ENCODE assay signal across 10 mouse cellular contexts in genomic region chr19:33979007-33979406, GRCm38 (mm10). TPM values are rescaled to one million over a fixed set of nuclear protein-coding genes. Genes with fewer than 3 reads are reported as not detected.
DNase-seq lines count a peak whose midpoint lies in the region; ATAC-seq and TF ChIP-seq lines count a peak whose summit lies in the region.
"Had no signal": no experiment of that assay in that cellular context is flagged by ENCODE, and none has a peak within 500 bp of the region (broad histone marks: within the 10 kb centered on the region; RNA-seq: fewer than 3 reads in every experiment).

No protein-coding gene starts in this region.

- no peaks in the 10 kb centered on the region for H3K9me3 ChIP-seq in liver, postnatal 0 days (ENCODE audit: low read length)
- H3K9me3 ChIP-seq in liver, embryonic 11.5 days (ENCODE audit: control insufficient read depth, low read length) = no peaks in the 10 kb centered on the region
- H3K9me3 ChIP-seq: neural tube, embryonic 12.5 days had no signal

- H3K9ac ChIP-seq in liver, postnatal 0 days (replicated peaks) = no peak overlapping the region
- H3K9ac ChIP-seq in liver, embryonic 11.5 days (ENCODE audit: low read depth, low read length) = no peak overlapping the region
- H3K9ac ChIP-seq: neural tube, embryonic 12.5 days had no signal

- whole genome bisulfite sequencing in liver, postnatal 0 days (ENCODE audit: insufficient replicate concordance) = 38% methylated on average over 3 of the region's 3 CpGs
- WGBS in liver, embryonic 11.5 days = 45% methylated on average over 3 of the region's 3 CpGs

- intact Hi-C loops in gastrocnemius, adult 2 months (cut with DNase I) = no loop called here
- intact Hi-C loops in gastrocnemius, postnatal 36 days (cut with DNase I) = no loop called here

- H3K27ac ChIP-seq in gastrocnemius, adult 2 months = no peak overlapping the region
- H3K27ac ChIP-seq in liver, postnatal 0 days (ENCODE audit: low read depth) = no peak overlapping the region
- no peak overlapping the region for H3K27ac ChIP-seq in liver, embryonic 11.5 days (ENCODE audit: low read depth, low read length)
- H3K27ac ChIP-seq: neural tube, embryonic 12.5 days had no signal

- H3K4me2 ChIP-seq in liver, postnatal 0 days (ENCODE audit: low read depth, low read length) = no peak overlapping the region
- H3K4me2 ChIP-seq in liver, embryonic 11.5 days = no peak overlapping the region
- H3K4me2 ChIP-seq: neural tube, embryonic 12.5 days had no signal

- no peak overlapping the region for H3K4me3 ChIP-seq in gastrocnemius, adult 2 months
- no peak overlapping the region for H3K4me3 ChIP-seq in liver, postnatal 0 days (ENCODE audit: low read depth, low read length)
- H3K4me3 ChIP-seq in liver, embryonic 11.5 days (ENCODE audit: low read depth, low read length) = no peak overlapping the region
- H3K4me3 ChIP-seq: neural tube, embryonic 12.5 days had no signal

- ATAC-seq in liver, postnatal 0 days = no peak
- no peak for ATAC-seq in liver, embryonic 11.5 days (replicated peaks; ENCODE audit: low FRiP score)

- TF ChIP-seq CTCF in gastrocnemius, adult 2 months (IDR thresholded peaks at IDR 0.05) = peak; percentile 56
- TF ChIP-seq CTCF in liver, postnatal 0 days (IDR thresholded peaks at IDR 0.05; ENCODE audit: low read depth) = peak; percentile 57

- H3K36me3 ChIP-seq in liver, postnatal 0 days (replicated peaks; ENCODE audit: insufficient read depth, low read length) = no peaks in the 10 kb centered on the region
- H3K36me3 ChIP-seq in liver, embryonic 11.5 days (ENCODE audit: control insufficient read depth, insufficient read depth, low read length) = no peaks in the 10 kb centered on the region
- H3K36me3 ChIP-seq: neural tube, embryonic 12.5 days had no signal

- no peaks in the 10 kb centered on the region for H3K27me3 ChIP-seq in liver, postnatal 0 days (ENCODE audit: insufficient read depth, low read length)
- H3K27me3 ChIP-seq in liver, embryonic 11.5 days (replicated peaks; ENCODE audit: control insufficient read depth, insufficient read depth, low read length) = no peaks in the 10 kb centered on the region
- H3K27me3 ChIP-seq: neural tube, embryonic 12.5 days had no signal

- DNase-seq in gastrocnemius, adult 2 months = no peak
- DNase-seq in gastrocnemius, postnatal 36 days = no peak
- no peak for DNase-seq in liver, postnatal 0 days
- DNase-seq in liver, embryonic 11.5 days (ENCODE audit: low spot score) = no peak
- peak; percentile 39 for DNase-seq in ZHBTc4 (ENCODE audit: low read depth, low spot score)
- DNase-seq in lung, postnatal 36 days = peak; percentile 48
- no peak for DNase-seq in urinary bladder, postnatal 36 days (ENCODE audit: low spot score in 2 of 2)
- no peak for DNase-seq in gastrocnemius, postnatal 4 days (ENCODE audit: low spot score in 2 of 2)

- H3K4me1 ChIP-seq in liver, postnatal 0 days (ENCODE audit: insufficient read depth) = no peaks in the 10 kb centered on the region
- H3K4me1 ChIP-seq in liver, embryonic 11.5 days (replicated peaks; ENCODE audit: control insufficient read depth, insufficient read depth, low read length) = no peaks in the 10 kb centered on the region
- H3K4me1 ChIP-seq: neural tube, embryonic 12.5 days had no signal

- no peak for TF ChIP-seq EP300 in liver, postnatal 0 days (IDR thresholded peaks at IDR 0.05; ENCODE audit: low read depth)

RNA-seq across cellular contexts. Expression of gene Lipf, which starts 18.0 kb away (rescaled TPM):
- not detected for total RNA-seq in gastrocnemius, adult 2 months (2021)
- not detected for total RNA-seq in gastrocnemius, postnatal 36 days (2021)
- not detected in 2 replicates for polyA plus RNA-seq in liver, postnatal 0 days (2015; fragmentation: Nextera tagmentation; extraction: Ambion mirVana)
- not detected in 2 replicates for polyA plus RNA-seq in liver, embryonic 11.5 days (2014; fragmentation: Nextera tagmentation; extraction: Ambion mirVana)
- total RNA-seq in gastrocnemius, postnatal 4 days (2021) = not detected
- total RNA-seq: left cerebral cortex, postnatal 10 days had no signal
- polyA plus RNA-seq: neural tube, embryonic 12.5 days had no signal

RNA-seq across cellular contexts. Expression of gene Lipk, which starts 29.1 kb away (rescaled TPM):
- not detected for total RNA-seq in gastrocnemius, adult 2 months (2021)
- not detected for total RNA-seq in gastrocnemius, postnatal 36 days (2021)
- not detected in 2 replicates for polyA plus RNA-seq in liver, postnatal 0 days (2015; fragmentation: Nextera tagmentation; extraction: Ambion mirVana)
- not detected in 2 replicates for polyA plus RNA-seq in liver, embryonic 11.5 days (2014; fragmentation: Nextera tagmentation; extraction: Ambion mirVana)
- total RNA-seq in gastrocnemius, postnatal 4 days (2021) = not detected
- polyA plus RNA-seq: neural tube, embryonic 12.5 days had no signal

Comparison
In these comparisons a context has a peak if more than half of its experiments do, and no peak if none do; other contexts are left out.
1. DNase-seq: peak in ZHBTc4 (single experiment) and lung, postnatal 36 days (single experiment); none in gastrocnemius, adult 2 months (single experiment), gastrocnemius, postnatal 36 days (0 of 2), liver, postnatal 0 days (single experiment), liver, embryonic 11.5 days (single experiment), urinary bladder, postnatal 36 days (0 of 2) and gastrocnemius, postnatal 4 days (0 of 2).